Mouse (Mus musculus) spleen, embryonic (tissue): ENCODE data around the gene Nipa1.

Experiments used
- CTCF ChIA-PET: fragments of 350-600 bp; sonication (Branson Sonifier 250); formaldehyde crosslinking; loops from one replicate; lab custom pipeline; 2022; lab: Charles Lee

The Nipa1 gene

GRCm38 (mm10) chr7:55938341-55938740, 81.4 kb downstream of the Nipa1 start:
- CTCF ChIA-PET: no interaction called here

GRCm38 (mm10) chr7:55935025-55935424, 84.7 kb downstream of the Nipa1 start:
- CTCF ChIA-PET: no interaction called here

- CTCF ChIA-PET: no interaction called here
Observed at GRCm38 (mm10) chr7:55928649-55929048, 91.1 kb downstream of the Nipa1 start.
